Mouse (Mus musculus) hindbrain, embryonic 13.5 days (tissue): Measurements from ENCODE around the gene Fkbp5. TPM values are rescaled to one million over a fixed set of nuclear protein-coding genes. Genes with fewer than 3 reads are reported as not detected.
A peak's percentile ranks its signal among the peaks of the same experiment; 100 is the strongest.
"Not testable (repeated sequence)": the region's sequence is repeated elsewhere in the genome, so short reads cannot be mapped to it uniquely, and the experiment has no call there.

ENCODE experiments used
- ATAC-seq: fragments of 200-750 bp; cut with Nextera tagmentation; 2 replicates; pipeline ENCODE4 v1.8.0; 2017; ENCODE audit warnings: moderate TSS enrichment; ENCODE audit not compliant: low FRiP score
- H3K27ac ChIP-seq: fragments of 300-500 bp; sonication (generic); 2 replicates; pipeline ENCODE4 v1.5.1; 2015; ENCODE audit warnings: inconsistent platforms, mild to moderate bottlenecking, moderate library complexity
- H3K27me3 ChIP-seq: fragments of 300-500 bp; sonication (generic); 2 replicates; pipeline ENCODE4 v1.6.1; 2015; ENCODE audit warnings: mild to moderate bottlenecking, inconsistent platforms
- H3K36me3 ChIP-seq: fragments of 300-500 bp; sonication (generic); 2 replicates; pipeline ENCODE4 v1.6.1; 2015; ENCODE audit warnings: mild to moderate bottlenecking, inconsistent platforms
- H3K4me1 ChIP-seq: fragments of 300-500 bp; sonication (generic); replicated peaks from 2 replicates; pipeline ENCODE4 v1.6.1; 2015; ENCODE audit warnings: inconsistent platforms
- H3K4me2 ChIP-seq: fragments of 300-500 bp; sonication (generic); 2 replicates; pipeline ENCODE4 v1.6.1; 2015; ENCODE audit warnings: inconsistent platforms, mild to moderate bottlenecking, moderate library complexity
- H3K4me3 ChIP-seq: fragments of 300-500 bp; sonication (generic); 2 replicates; pipeline ENCODE4 v1.5.1; 2015; ENCODE audit warnings: mild to moderate bottlenecking, inconsistent platforms
- H3K9ac ChIP-seq: fragments of 300-500 bp; sonication (generic); 2 replicates; pipeline ENCODE4 v1.6.1; 2015; ENCODE audit warnings: mild to moderate bottlenecking, inconsistent platforms
- H3K9me3 ChIP-seq: fragments of 300-500 bp; sonication (generic); 2 replicates; pipeline ENCODE4 v1.6.1; 2016; ENCODE audit warnings: inconsistent platforms
- WGBS: fragments of 180-500 bp; shearing (Covaris S2); methylation state at CpG from one replicate; pipeline ENCODE4 v1.1.7; 2015; 5-methylcytosine and 5-hydroxymethylcytosine counted together
- polyA plus RNA-seq: library from polyadenylated mRNA; unstranded; fragments of >200 nt; fragmentation: Nextera tagmentation; extraction: Ambion mirVana; gene quantifications from 2 replicates; pipeline ENCODE4 v1.2.1, GENCODE M21; 2015

Fkbp5 gene
- polyA plus RNA-seq, 1 experiment from 2014 or later = 24.8 TPM

- Histone ChIP-seq H3K4me2 (no peak overlapping the region), H3K9me3 (no peaks in the 10 kb centered on the region), H3K9ac (no peak overlapping the region), H3K36me3 (peaks cover 11% of the 10 kb centered on the region), H3K27me3 (no peaks in the 10 kb centered on the region), H3K4me3 (no peak overlapping the region), H3K27ac (0 out of 2 replicates have a peak overlapping the region, but pooled peaks have one; percentile 1), H3K4me1 (peaks cover 15% of the 10 kb centered on the region)
- WGBS = 84% methylated on average over 6 of the region's 6 CpGs
- ATAC-seq = no peak
Observed at GRCm38 (mm10) chr17:28419636-28420035, 97.7 kb downstream of the Fkbp5 start.

DNA sequence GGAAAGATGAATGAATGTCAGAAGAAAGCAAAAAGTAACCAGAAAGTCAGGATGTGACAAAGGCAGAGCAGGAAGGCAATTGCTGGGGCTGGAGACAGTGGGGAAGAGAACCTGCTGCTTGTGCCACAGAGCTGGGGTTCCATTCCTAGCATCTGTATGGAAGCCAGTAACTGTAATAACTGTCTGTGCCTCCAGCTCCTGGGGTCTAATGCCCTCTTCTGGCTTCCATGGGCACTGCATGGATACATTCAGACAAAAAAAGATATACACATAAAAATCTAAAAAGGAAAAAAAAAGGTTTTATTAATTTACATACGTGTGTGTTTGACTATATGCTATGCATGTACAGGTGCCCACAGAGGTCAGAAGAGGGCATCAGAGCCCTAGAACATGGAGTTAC, 98.4 kb downstream of the Fkbp5 start:
- no peak overlapping the region for H3K9ac ChIP-seq
- no peak overlapping the region for H3K4me3 ChIP-seq
- H3K4me1 ChIP-seq = peaks cover 10% of the 10 kb centered on the region; the same call in 1 of the 2 replicates
- ATAC-seq = no peak
- no peaks in the 10 kb centered on the region for H3K9me3 ChIP-seq
- H3K27me3 ChIP-seq = no peaks in the 10 kb centered on the region
- no peak overlapping the region for H3K27ac ChIP-seq
- H3K36me3 ChIP-seq = peaks cover 17% of the 10 kb centered on the region
- WGBS = 93% methylated on average over 1 of the region's 1 CpGs
- no peak overlapping the region for H3K4me2 ChIP-seq

DNA sequence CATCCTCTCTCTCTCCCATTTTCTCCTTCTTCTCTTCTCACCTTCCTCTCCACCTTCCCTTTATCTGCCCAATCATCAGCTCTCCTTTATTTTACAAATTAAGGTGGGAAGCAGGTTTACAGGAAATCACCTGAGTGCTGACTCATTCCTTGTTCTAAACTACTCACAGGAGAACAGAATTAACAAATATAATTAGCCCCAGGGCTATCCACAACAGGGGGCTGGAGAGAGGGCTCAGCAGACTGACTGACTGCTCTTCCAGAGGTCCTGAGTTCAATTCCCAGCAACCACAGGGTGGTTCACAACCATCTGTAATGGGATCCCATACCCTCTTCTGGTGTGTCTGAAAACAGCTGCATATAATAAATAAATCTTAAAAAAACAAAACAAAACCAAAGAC, 98.8 kb downstream of the Fkbp5 start:
- H3K4me1 ChIP-seq, H3K9me3 ChIP-seq, H3K27ac ChIP-seq, H3K4me2 ChIP-seq, ATAC-seq, H3K4me3 ChIP-seq, H3K9ac ChIP-seq, H3K27me3 ChIP-seq: not testable (repeated sequence)
- peaks cover 18% of the 10 kb centered on the region for H3K36me3 ChIP-seq

- Histone ChIP-seq H3K4me2 (no peak overlapping the region), H3K9ac (no peak overlapping the region), H3K9me3 (no peaks in the 10 kb centered on the region), H3K4me1 (peaks cover 9% of the 10 kb centered on the region; the same call in 1 of the 2 replicates), H3K4me3 (no peak overlapping the region), H3K27ac (no peak overlapping the region), H3K27me3 (no peaks in the 10 kb centered on the region), H3K36me3 (peaks cover 19% of the 10 kb centered on the region)
- ATAC-seq = no peak
- WGBS = 86% methylated on average over 5 of the region's 5 CpGs
Observed at GRCm38 (mm10) chr17:28417771-28418170, 99.6 kb downstream of the Fkbp5 start.

GRCm38 (mm10) chr17:28415271-28415670, 102.1 kb downstream of the Fkbp5 start:
- H3K4me3 ChIP-seq = no peak overlapping the region
- no peak overlapping the region for H3K4me2 ChIP-seq
- H3K27ac ChIP-seq = no peak overlapping the region
- no peak overlapping the region for H3K9ac ChIP-seq
- no peaks in the 10 kb centered on the region for H3K9me3 ChIP-seq
- 91% methylated on average over 5 of the region's 5 CpGs for WGBS
- H3K36me3 ChIP-seq = peaks cover 34% of the 10 kb centered on the region
- no peak for ATAC-seq
- no peaks in the 10 kb centered on the region for H3K27me3 ChIP-seq
- H3K4me1 ChIP-seq = 0 out of 2 replicates have a peak, but pooled peaks cover 2% of the 10 kb centered on the region

- ATAC-seq = no peak
- 86% methylated on average over 10 of the region's 10 CpGs for WGBS
- H3K4me1 ChIP-seq = no peaks in the 10 kb centered on the region
Observed at GRCm38 (mm10) chr17:28411381-28411960, 105.9 kb downstream of the Fkbp5 start.

DNA sequence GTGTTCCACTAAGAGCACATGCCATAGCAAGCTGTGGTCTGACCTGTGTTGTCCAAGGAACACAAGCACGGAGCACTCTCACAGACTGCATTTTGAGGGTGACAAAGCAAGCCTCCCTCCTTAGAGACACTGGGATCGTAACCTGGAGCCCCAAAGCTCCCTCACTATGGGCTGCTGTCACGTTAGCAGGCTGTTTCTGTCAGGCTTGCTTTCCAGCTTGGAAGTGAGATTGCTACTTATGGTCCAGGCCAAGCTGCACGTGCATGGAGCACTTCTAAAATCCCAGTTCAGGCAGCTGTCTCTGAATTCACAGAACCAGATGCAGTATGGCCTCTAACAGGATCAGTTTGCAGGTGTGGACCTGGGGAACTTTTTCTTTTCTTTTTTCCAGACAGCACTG, 106.6 kb downstream of the Fkbp5 start:
- H3K36me3 ChIP-seq = peaks cover 45% of the 10 kb centered on the region
- H3K9ac ChIP-seq = no peak overlapping the region
- H3K27me3 ChIP-seq = no peaks in the 10 kb centered on the region
- H3K27ac ChIP-seq = no peak overlapping the region
- WGBS = 92% methylated on average over 4 of the region's 4 CpGs
- no peaks in the 10 kb centered on the region for H3K4me1 ChIP-seq
- ATAC-seq = no peak
- no peak overlapping the region for H3K4me3 ChIP-seq
- H3K4me2 ChIP-seq = no peak overlapping the region
- H3K9me3 ChIP-seq = no peaks in the 10 kb centered on the region

More at GRCm38 (mm10) chr17:28411381-28411960, 105.9 kb downstream of the Fkbp5 start:
- H3K9me3 ChIP-seq = no peaks in the 10 kb centered on the region
- no peak overlapping the region for H3K4me3 ChIP-seq
- no peak overlapping the region for H3K27ac ChIP-seq
- H3K27me3 ChIP-seq = no peaks in the 10 kb centered on the region
- no peak overlapping the region for H3K4me2 ChIP-seq
- peaks cover 41% of the 10 kb centered on the region for H3K36me3 ChIP-seq
- H3K9ac ChIP-seq = no peak overlapping the region

GRCm38 (mm10) chr17:28408251-28408918, 108.9 kb downstream of the Fkbp5 start:
- no peaks in the 10 kb centered on the region for H3K9me3 ChIP-seq
- H3K27me3 ChIP-seq = no peaks in the 10 kb centered on the region
- H3K4me1 ChIP-seq = no peaks in the 10 kb centered on the region
- peaks cover 44% of the 10 kb centered on the region for H3K36me3 ChIP-seq
- no peak overlapping the region for H3K4me2 ChIP-seq
- H3K4me3 ChIP-seq = no peak overlapping the region
- no peak for ATAC-seq
- WGBS = 83% methylated on average over 5 of the region's 5 CpGs
- no peak overlapping the region for H3K9ac ChIP-seq
- H3K27ac ChIP-seq = no peak overlapping the region

GRCm38 (mm10) chr17:28407418-28408250, 109.7 kb downstream of the Fkbp5 start:
- 46% methylated on average over 15 of the region's 15 CpGs for WGBS
- Histone ChIP-seq H3K9ac (no peak overlapping the region), H3K27me3 (no peaks in the 10 kb centered on the region), H3K4me2 (no peak overlapping the region), H3K4me3 (no peak overlapping the region), H3K27ac (no peak overlapping the region), H3K36me3 (peaks cover 41% of the 10 kb centered on the region), H3K4me1 (no peaks in the 10 kb centered on the region), H3K9me3 (no peaks in the 10 kb centered on the region)
- peak; percentile 79 for ATAC-seq

- Histone ChIP-seq H3K36me3 (peaks cover 42% of the 10 kb centered on the region), H3K27ac (no peak overlapping the region), H3K4me2 (no peak overlapping the region), H3K4me1 (no peaks in the 10 kb centered on the region), H3K9ac (no peak overlapping the region), H3K9me3 (no peaks in the 10 kb centered on the region), H3K27me3 (no peaks in the 10 kb centered on the region), H3K4me3 (no peak overlapping the region)
- WGBS = 83% methylated on average over 7 of the region's 7 CpGs
- ATAC-seq = no peak
Observed at GRCm38 (mm10) chr17:28406471-28406870, 110.9 kb downstream of the Fkbp5 start.

- H3K9me3 ChIP-seq, H3K27me3 ChIP-seq, H3K27ac ChIP-seq, H3K4me1 ChIP-seq, H3K4me2 ChIP-seq, H3K9ac ChIP-seq, H3K4me3 ChIP-seq, ATAC-seq: not testable (repeated sequence)
- peaks cover 45% of the 10 kb centered on the region for H3K36me3 ChIP-seq
- WGBS = 98% methylated on average over 2 of the region's 2 CpGs
Observed at GRCm38 (mm10) chr17:28404745-28405144, 112.6 kb downstream of the Fkbp5 start.

GRCm38 (mm10) chr17:28404301-28404700, 113.0 kb downstream of the Fkbp5 start:
- Histone ChIP-seq H3K4me2 (no peak overlapping the region), H3K9me3 (no peaks in the 10 kb centered on the region), H3K9ac (no peak overlapping the region), H3K27me3 (no peaks in the 10 kb centered on the region), H3K27ac (no peak overlapping the region), H3K4me1 (no peaks in the 10 kb centered on the region), H3K4me3 (no peak overlapping the region), H3K36me3 (peaks cover 50% of the 10 kb centered on the region)
- 98% methylated on average over 11 of the region's 11 CpGs for WGBS
- ATAC-seq = no peak
